Mouse (Mus musculus) left cerebral cortex, postnatal 14 days (tissue): ENCODE measurements around the gene B4galt4. TPM values are rescaled to one million over a fixed set of nuclear protein-coding genes. Genes with fewer than 3 reads are reported as not detected.

Experiments used
- DNase-seq, 2 experiments: peaks; one replicate each; pipeline ENCODE4 v3.0.0; 2021 to 2022; ENCODE audit warnings: low spot score in 2 of 2, mixed read lengths in 1 of 2
- intact Hi-C: fragments of 180-260 bp; cut with DNase I; formaldehyde crosslinking; loops from one replicate; pipeline ENCODE4 v1.15.1; 2025
- total RNA-seq, 2 experiments: library from RNA; stranded (reverse); gene quantifications; 2 replicates each; pipeline ENCODE4 v1.2.3; 2021

Gene B4galt4
- total RNA-seq, 2 experiments from 2014 or later = 20.6 to 23.5 TPM

DNA sequence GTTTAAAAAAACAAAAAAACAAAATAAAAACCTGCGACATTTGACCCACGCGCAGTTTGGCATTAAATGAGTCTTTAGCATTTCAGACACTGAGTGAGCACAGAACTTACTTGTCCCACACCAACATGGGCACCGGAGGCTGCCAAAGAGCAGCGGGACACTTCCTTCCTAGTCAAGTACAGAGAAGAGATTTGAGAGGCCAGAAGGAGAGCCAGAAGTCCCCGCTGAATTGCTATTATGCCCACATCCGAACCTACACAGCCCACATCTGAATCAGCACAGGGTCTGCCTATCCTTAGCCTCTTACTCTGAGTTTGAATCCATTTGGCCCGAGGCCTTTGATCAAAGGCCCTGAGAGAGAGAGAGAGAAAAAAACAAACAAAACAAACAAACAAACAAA is 17.8 kb upstream of the B4galt4 start:
- intact Hi-C loops = loop anchor here (10.0 kb wide), 1 partner anchor 89 kb away; no protein-coding TSS in a partner anchor

DNA sequence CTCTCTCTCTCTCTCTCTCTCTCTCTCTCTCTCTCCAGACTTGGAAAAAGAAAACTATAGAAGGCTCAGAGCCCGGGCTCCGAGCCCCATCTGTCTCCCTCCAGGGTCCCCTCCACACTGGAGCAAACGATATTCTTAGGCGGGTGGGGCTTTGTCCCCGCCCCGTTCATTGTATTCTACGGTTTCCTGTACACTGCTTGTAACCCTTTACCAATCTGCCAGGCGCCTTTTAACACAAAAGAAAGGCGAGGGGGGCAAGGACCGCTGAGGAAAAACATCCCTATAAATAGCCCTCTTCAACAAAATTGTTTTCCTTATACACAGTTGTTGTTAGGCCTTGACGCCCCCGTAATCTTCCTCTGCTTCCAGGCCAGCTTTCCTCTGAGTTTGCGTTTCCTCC is 17.1 kb upstream of the B4galt4 start:
- intact Hi-C loops = loop anchor here (10.0 kb wide), 1 partner anchor 90 kb away; no protein-coding TSS in a partner anchor
- no peak for DNase-seq

More for the DNA sequence above, 17.8 kb upstream of the B4galt4 start:
- DNase-seq = no peak

DNA sequence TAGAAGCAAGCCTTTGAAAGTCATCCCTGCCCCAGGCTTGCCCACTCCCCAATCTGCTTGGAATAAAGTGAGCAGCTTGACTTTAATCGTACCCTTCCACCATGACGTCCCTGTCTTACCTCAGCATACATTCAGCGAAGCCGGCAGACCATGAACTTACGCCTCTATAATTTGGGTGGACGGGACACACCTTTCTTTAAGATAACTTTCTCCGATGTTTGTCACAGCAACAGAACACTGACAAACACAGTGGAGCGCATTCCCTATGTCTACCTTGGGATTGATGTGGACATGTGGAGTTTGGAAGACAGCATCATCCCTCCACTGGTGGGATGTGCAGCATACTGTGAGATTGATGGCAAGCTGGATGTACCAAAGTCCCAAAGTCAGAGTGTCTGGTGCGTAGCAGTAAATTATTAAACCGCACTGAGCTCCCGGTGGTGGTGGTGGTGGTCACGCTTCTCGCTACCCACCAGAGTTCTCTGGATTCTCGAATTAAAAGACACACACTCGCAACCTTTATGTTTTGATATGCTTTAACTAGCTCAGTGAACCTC is 13.4 kb upstream of the B4galt4 start:
- intact Hi-C loops = loop anchor here (10.0 kb wide), 1 partner anchor 94 kb away; no protein-coding TSS in a partner anchor
- no peak for DNase-seq

DNA sequence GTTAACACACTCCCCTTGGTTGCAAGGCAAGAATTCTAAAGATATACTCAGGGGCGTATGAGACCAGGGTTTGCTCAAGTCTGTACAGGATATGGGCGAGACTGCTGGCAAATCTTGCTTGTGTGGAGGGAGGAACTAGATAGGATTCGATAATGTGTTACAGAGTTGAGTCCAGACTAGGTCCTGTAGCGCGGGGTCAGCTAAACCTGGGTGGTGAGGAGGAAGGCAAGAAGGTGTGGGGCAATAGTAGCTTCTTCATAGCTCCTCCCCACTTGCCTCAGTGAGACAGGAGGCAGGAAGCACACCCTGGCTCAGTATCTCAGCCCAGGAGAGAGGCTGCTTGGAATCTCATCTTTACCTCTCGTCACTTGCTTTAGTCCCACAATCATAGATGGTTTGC is 12.9 kb upstream of the B4galt4 start:
- DNase-seq = no peak
- intact Hi-C loops = loop anchor here (10.0 kb wide), 1 partner anchor 94 kb away; no protein-coding TSS in a partner anchor

DNA sequence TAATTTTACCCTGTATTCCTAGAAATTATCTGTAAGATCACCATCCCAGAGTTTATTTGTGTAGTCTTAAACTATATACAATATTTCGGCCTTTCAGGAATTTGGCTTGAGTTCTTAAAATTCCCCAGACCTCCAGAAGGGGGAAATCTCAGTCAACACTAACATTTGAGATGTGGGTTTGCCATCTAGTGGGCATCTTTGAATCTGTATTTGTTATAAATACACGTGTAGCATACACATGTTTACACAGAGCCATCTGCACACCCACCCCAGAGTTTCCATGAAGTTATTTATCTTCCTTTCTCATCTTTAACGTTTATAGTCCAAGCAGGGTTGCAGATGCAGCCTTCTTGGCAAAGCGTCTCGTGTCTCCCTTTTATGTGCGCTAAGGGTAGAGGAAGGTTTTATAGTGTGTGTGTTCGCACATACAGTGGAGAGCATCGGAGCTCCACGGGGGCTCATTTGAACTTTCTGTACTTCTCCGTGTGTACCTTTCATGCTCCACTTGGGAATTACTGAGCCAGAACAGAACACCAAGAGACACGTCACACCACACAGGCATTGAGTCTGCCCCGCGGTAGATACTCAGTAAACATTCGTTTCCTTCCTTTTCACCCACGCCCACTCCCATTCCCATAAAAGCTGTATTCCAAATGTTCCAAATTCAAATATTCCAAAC is 12.3 kb upstream of the B4galt4 start:
- intact Hi-C loops = loop anchor here (10.0 kb wide), 1 partner anchor 95 kb away; no protein-coding TSS in a partner anchor
- DNase-seq = peak; percentile 50 to 90

DNA sequence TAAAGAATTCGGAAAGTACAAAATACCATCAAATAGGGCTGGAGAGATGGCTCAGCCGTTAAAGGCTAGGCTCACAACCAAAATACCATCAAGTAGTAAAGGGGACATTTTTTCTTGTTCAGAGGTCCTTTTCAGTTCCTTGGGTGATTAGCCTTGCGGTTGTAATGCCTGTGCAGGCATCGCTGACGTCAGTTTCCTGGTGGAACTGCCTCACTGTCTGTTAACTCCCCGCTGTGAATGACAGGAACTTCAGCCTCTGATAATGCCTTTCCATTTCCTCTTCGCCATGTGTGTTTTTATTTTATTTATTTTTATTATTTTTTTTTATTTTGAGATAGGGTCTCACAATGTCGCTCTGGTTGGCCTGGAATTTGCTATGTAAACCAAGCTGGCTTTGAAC is 11.1 kb upstream of the B4galt4 start:
- no peak for DNase-seq
- intact Hi-C loops = no loop called here

DNA sequence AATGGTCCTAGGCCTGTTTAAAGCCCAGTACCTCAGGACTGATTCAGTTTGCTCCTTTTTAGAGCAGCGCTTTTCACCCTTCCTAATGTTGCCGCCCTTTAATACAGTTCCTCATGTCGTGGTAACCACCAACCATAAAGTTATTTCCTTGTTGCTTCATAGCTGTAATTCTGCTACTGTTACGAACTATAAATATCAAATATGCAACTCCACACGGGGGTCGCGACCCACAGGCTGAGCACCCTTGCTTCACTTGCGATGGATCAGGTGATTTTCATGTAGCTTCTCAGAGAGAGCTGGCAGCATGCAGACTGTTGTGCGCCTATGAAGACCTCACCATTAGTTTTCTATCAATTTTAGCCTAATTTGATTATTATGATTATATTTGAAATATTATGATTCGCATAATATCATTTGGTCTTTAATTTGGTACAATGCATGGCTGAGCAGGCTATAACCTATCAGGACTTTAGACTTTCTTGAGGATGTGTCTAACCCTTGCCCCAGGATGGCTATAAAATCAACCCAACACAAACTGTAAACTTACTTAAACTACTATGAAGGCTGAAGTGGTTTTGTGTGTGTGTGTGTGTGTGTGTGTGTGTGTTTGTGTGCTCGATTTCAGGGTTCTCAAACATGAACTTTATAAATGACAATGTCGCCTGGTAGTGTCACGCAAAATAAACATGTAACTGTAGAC is 710 bp upstream of the B4galt4 start:
- no peak for DNase-seq
- intact Hi-C loops = loop anchor here (10.0 kb wide), 2 partner anchors 73 to 303 kb away; no protein-coding TSS in a partner anchor

DNA sequence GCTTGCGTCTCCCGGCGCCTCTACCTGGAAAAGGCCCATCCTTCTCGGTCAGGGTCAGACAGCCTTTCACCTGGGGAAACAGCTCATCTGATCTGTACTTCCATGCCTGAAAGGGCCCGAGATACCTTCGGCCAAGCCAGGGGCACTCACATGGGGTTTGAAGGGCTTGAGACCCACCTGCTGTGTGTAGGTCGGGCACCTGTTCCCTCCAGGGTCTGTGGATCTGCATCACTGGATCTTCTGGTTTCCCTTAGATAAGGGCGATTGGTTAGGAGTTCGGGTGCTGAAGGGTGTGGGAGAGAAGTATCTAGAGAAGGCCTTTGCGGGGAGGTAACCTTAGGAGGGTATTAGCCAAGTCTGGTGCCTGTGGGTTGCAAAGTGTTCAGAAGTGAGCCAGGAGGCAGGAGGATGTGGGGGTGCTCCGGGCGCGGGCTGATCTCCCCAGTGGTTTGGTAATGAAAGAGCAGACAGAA is 631 bp downstream of the B4galt4 start:
- intact Hi-C loops = loop anchor here (10.0 kb wide), 2 partner anchors 72 to 302 kb away; no protein-coding TSS in a partner anchor
- peak in 1 of 2 experiments; percentile 34 for DNase-seq

DNA sequence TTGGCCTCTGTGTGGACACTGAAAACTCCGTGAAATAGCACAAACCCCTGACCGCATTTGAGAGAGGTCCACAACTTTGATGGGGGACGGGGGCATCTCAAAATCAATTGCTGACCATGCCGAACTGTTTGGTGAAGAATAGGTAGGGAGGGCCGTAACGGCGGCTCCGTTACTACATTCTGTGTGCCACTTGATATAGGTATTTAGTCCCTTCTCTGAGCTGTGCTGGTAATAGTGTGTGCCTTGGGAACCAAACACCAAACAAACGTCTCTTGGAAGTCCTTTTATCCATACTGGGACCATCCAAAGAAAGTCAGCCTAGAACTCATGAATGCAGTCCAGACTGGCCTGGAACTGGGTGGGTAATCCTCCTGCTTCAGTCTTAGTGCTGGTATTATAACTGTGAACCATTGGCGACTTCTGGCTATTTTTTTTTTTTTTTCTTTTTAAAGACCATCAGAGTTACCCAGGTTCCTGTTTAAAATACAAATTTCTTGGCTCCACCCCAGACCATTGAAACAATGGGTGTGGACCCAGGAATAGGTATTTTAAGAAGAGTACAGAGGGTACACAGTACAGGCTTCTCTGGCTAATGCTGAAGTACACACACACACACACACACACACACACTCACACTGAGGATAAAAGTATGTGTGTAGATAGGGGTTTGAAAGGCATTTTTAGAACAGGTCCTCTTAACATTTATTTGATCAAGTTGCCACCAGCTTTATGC is 2.0 kb downstream of the B4galt4 start:
- intact Hi-C loops = loop anchor here (10.0 kb wide), 2 partner anchors 71 to 301 kb away; no protein-coding TSS in a partner anchor
- DNase-seq = no peak

DNA sequence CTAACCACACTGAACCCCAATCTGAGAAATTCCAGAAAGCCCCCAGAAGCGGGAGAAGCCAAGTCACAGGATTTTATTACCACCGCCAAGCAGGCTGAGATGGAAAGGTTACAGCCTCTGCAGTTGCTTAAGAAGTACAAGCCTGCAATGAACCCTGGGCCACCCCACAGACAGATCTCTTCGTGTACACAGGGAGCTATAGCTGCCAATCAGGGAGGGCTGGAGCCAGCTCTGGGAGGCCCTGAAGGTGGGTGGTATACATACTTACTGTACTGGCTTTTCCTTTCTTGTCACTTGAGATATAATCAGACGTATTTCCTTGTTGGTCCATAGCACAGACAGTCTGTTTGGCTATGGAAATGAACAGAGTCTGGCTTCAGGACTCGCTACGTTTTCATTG is 8.7 kb downstream of the B4galt4 start:
- no peak for DNase-seq
- intact Hi-C loops = no loop called here

DNA sequence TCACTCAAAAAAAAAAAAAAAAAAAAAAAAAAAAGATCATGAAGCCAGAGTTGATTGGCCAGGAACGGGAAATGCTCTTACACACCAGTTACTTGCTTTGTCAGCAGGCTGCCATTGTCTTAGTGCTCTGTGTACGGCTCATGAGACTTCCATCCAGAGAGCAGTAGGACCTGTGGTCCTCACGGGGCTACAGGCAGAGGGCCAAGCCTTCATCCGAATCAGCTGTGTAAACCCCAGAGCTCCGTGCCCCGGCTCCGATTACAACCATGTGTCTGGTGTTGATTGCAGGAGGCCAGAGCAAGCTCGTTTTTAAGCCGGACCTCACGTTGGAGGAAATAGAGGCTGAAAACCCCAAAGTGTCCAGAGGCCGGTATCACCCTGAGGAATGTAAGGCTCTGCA is 11.6 kb downstream of the B4galt4 start:
- intact Hi-C loops = no loop called here
- no peak for DNase-seq

DNA sequence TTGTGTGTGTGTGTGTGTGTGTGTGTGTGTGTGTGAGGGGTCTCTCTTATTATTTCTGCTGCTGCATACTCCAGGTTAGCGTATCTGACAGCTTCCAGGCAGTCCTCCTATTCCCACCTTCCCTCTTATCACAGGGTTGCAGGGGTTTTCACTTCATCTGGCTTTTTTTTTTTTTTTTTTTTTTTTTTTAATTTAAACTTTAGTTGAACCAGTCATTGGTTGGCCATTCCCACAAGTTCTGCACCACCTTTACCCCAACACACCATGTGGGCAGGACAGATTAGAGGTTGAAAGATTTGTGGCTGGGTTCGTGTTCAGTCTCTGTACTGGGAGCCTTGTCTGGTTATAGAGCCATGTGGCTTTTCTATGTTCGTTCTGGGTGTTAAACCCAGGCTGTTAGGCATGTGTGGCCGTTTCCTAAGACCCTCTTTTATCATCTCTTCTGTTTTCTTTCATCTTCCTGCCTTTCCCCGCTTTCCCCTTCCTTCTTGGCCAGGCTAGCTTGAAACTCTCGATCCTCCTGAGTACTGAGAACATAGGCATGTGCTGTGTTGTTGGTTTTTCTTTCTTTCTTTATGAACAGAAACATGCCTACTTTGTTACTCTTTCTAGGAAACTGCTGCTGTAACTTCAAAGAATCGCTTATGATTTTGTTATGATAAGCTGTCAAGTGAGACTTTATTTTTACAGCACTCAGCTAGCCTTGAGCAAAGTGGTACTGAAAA is 13.6 kb downstream of the B4galt4 start:
- intact Hi-C loops = no loop called here
- no peak for DNase-seq

DNA sequence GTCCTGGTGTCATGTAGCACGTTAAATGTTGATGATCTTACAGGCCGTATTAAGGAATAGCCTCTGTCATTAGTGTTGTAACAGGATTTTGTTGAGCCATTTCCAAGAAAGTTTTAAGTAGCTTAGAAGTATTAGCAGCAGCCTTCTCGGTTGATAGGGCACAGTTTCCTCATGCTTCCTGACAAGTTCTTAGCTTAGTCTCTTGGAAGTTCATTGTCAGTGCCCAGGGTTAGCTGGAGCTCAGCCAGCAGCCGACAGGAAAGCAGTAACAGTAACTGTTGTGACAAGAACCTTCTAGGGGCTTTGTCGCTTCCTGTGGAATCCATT is 14.1 kb downstream of the B4galt4 start:
- DNase-seq = no peak
- intact Hi-C loops = no loop called here

DNA sequence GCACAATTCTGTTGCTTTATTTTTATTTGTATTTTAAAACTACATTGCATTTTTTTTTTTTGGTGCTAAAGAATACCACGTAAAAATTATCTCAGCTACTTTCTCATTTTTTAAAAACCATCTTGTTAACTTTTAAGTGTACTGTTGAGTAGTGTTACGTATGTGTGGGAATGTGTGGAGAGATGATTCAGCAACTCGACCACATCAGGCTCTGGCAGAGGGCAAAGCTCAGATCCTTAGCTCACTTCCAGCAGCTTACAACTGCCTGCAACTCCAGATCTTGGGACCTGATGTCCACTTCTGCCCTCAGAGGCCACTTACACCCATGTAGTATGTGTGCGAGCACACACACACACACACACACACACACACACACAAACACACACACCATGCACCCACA is 14.5 kb downstream of the B4galt4 start:
- intact Hi-C loops = no loop called here
- no peak for DNase-seq

DNA sequence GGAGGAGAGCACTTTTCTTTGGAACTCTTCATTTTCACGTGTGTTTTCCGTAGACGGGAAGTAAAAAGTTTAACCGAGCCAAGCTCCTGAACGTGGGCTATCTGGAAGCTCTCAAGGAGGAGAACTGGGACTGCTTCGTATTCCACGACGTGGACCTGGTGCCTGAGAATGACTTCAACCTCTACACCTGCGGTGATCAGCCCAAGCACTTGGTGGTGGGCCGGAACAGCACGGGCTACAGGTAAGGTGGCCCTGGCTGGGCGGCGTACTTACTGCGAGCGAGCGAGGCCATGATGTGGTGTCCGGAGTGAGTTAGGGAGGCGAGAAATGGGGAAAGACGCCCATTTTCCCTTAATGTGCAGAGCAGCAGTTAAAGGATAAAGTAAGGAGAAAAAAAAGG is 15.6 kb downstream of the B4galt4 start:
- intact Hi-C loops = no loop called here
- no peak for DNase-seq

DNA sequence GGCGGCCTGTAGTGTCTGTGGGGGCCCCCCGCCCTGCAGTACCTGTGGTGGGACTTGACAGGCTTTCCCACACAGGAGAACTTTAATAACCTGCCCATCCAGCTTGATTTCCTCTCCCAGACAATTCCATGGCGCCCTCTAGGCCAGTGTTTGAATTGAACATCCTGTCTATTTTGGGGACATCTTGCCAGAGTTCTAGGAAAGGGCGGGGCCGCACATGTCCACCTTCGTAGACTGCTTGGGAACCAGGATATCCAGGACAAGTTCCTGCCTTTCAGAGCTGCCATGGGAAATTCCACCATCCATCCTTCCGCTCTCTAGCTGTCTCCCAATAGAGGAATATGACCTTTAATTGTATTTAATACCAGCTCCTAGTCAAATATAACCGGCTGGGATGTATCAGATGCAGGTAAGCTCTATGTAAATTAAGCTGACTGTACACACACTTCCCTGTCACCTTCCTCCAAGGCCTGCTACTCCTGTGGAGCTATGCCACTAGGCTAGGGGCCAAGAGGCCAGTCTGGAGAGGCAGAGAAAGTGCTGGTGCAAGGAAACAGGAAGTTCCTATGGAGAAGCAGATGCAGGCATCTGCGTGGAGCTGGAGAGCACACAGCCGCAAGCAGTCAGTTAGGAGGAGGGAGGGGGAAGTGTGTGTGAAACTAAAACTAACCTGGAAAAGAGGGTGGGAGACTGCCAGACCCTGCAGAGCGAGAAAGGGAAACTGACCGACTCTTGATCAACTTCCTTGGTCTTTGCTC is 16.2 kb downstream of the B4galt4 start:
- no peak for DNase-seq
- intact Hi-C loops = no loop called here

DNA sequence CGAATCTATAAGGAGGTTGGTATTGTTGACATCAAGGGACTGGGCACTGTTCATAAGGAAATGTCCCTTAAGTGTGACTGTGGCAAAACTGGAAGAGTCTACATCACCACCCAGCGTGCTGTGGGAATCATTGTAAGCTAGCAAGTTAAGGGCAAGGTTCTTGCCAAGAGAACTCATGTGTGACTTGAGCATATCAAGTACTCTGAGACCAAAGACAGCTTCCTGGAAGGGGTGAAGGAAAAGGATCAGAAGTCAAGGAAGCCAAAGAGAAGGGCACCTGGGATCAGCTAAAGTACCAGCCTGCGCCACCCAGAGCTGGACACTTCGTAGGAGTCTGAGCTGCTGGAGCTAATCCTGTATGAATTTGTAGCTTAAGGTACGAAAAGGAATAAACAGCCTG is 18.2 kb downstream of the B4galt4 start:
- no peak for DNase-seq
- intact Hi-C loops = no loop called here

DNA sequence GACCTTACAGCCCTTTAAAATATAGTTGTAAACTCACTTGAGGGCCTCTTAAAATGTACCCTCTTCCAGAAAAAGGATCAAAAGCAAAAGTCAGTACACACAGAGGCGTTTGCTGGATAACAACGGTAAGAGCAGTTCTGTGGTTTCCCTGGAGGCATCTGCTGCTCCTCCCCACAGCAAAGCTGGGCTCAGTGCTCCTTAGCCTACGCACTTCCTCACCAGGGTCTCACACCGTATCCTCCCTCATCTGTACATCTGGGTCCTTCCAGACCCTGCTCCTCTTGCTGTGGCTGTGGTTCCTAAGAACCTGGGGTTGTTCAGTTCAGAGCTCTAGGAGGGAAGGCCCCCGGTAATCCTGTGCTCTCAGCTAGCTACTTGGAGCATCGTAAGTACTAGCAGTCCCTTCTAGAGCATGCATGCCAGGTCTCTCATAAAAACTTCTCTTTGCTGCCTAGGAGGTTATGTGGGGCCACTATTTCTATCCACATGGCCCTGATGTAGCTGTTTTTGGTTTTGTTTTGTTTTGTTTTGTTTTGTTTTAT is 18.8 kb downstream of the B4galt4 start:
- DNase-seq = no peak
- intact Hi-C loops = no loop called here
